Mouse (Mus musculus) kidney, adult 2 months (tissue): ENCODE measurements at regions not wholly inside any gene's neighbourhood (a gene's known extent, or its start where the extent isn't known, plus 50 kb on each side); places are given as distances from the start of the nearest gene placed in this dataset.

ENCODE experiments used
- DNase-seq: peaks from one replicate; pipeline ENCODE4 v3.0.0; 2021
- H3K27ac ChIP-seq: fragments of 200-500 bp; 2 replicates; pipeline ENCODE4 v1.5.1; 2012; ENCODE audit warnings: low read depth, low read length, control low read depth, inconsistent platforms; ENCODE audit not compliant: insufficient read depth
- H3K27me3 ChIP-seq: fragments of 200-500 bp; replicated peaks from 2 replicates; pipeline ENCODE4 v1.6.1; 2012; ENCODE audit warnings: mild to moderate bottlenecking, moderate library complexity, low read length, inconsistent platforms; ENCODE audit not compliant: control insufficient read depth, insufficient read depth
- H3K36me3 ChIP-seq: fragments of 200-500 bp; 2 replicates; pipeline ENCODE4 v1.6.1; 2012; ENCODE audit warnings: mild to moderate bottlenecking, moderate library complexity, low read length, inconsistent platforms; ENCODE audit not compliant: control insufficient read depth, insufficient read depth
- H3K4me1 ChIP-seq: fragments of 200-500 bp; 2 replicates; pipeline ENCODE4 v1.6.1; 2011; ENCODE audit warnings: low read length; ENCODE audit not compliant: control insufficient read depth, insufficient read depth
- H3K4me3 ChIP-seq: fragments of 200-500 bp; 2 replicates; pipeline ENCODE4 v1.5.1; 2011; ENCODE audit warnings: mild to moderate bottlenecking, low read depth, low read length, control low read depth; ENCODE audit not compliant: insufficient read depth
- CTCF ChIP-seq: fragments of 200-500 bp; conservative IDR thresholded peaks from 2 replicates; pipeline ENCODE4 v1.5.1; 2011; ENCODE audit warnings: low read depth, mild to moderate bottlenecking, control low read depth, low read length, moderate library complexity, mixed read lengths; ENCODE audit not compliant: insufficient read depth, insufficient read length
- POLR2A ChIP-seq: fragments of 200-500 bp; IDR thresholded peaks from one replicate; pipeline ENCODE4 v1.6.1; 2011; ENCODE audit warnings: low read depth, low read length, control low read depth
- WGBS: fragments of 180-500 bp; shearing (Covaris S2); methylation state at CpG from one replicate; pipeline ENCODE4 v1.1.7; 2018; 5-methylcytosine and 5-hydroxymethylcytosine counted together

GRCm38 (mm10) chr12:14088960-14089359 lies 62.9 kb downstream of the Fam84a start:
- H3K27me3 ChIP-seq: no peaks in the 10 kb centered on the region
- no peaks in the 10 kb centered on the region for H3K4me1 ChIP-seq
- TF ChIP-seq POLR2A (no peak), CTCF (no peak)
- H3K36me3 ChIP-seq: no peaks in the 10 kb centered on the region
- H3K27ac ChIP-seq: no peak overlapping the region
- H3K4me3 ChIP-seq: no peak overlapping the region
- no peak for DNase-seq
- 35% methylated on average over 2 of the region's 2 CpGs for WGBS

GRCm38 (mm10) chr12:14082771-14083170 lies 69.1 kb downstream of the Fam84a start:
- no peak for TF ChIP-seq CTCF
- TF ChIP-seq POLR2A: no peak
- H3K36me3 ChIP-seq: no peaks in the 10 kb centered on the region
- H3K4me1 ChIP-seq: no peaks in the 10 kb centered on the region
- H3K27me3 ChIP-seq: no peaks in the 10 kb centered on the region
- no peak overlapping the region for H3K27ac ChIP-seq
- 86% methylated on average over 3 of the region's 3 CpGs for WGBS
- no peak for DNase-seq
- H3K4me3 ChIP-seq: no peak overlapping the region

- TF ChIP-seq POLR2A (no peak), CTCF (no peak)
- Histone ChIP-seq H3K4me3 (no peak overlapping the region), H3K27me3 (no peaks in the 10 kb centered on the region), H3K4me1 (no peaks in the 10 kb centered on the region), H3K36me3 (no peaks in the 10 kb centered on the region), H3K27ac (no peak overlapping the region)
- 88% methylated on average over 1 of the region's 1 CpGs for WGBS
- no peak for DNase-seq
These were observed 72.0 kb downstream of the Fam84a start for GRCm38 (mm10) chr12:14079892-14080291.

- Histone ChIP-seq H3K4me1 (no peaks in the 10 kb centered on the region), H3K4me3 (no peak overlapping the region), H3K27me3 (no peaks in the 10 kb centered on the region), H3K36me3 (no peaks in the 10 kb centered on the region), H3K27ac (no peak overlapping the region)
- WGBS: 60% methylated on average over 4 of the region's 4 CpGs
- TF ChIP-seq CTCF (no peak), POLR2A (no peak)
- DNase-seq: peak; percentile 7
These were observed 82.8 kb downstream of the Fam84a start for GRCm38 (mm10) chr12:14069049-14069448.

- no peak for TF ChIP-seq CTCF
- TF ChIP-seq POLR2A: no peak
- 60% methylated on average over 3 of the region's 3 CpGs for WGBS
- DNase-seq: peak; percentile 2
- no peaks in the 10 kb centered on the region for H3K36me3 ChIP-seq
- no peaks in the 10 kb centered on the region; the same call in 1 of the 2 replicates for H3K27me3 ChIP-seq
- no peak overlapping the region for H3K4me3 ChIP-seq
- H3K27ac ChIP-seq: no peak overlapping the region
- H3K4me1 ChIP-seq: no peaks in the 10 kb centered on the region
These were observed 86.5 kb downstream of the Fam84a start for GRCm38 (mm10) chr12:14065401-14065800.

GRCm38 (mm10) chr12:14063276-14063675 lies 88.6 kb downstream of the Fam84a start:
- no peak overlapping the region for H3K4me3 ChIP-seq
- no peaks in the 10 kb centered on the region for H3K4me1 ChIP-seq
- no peaks in the 10 kb centered on the region for H3K36me3 ChIP-seq
- 85% methylated on average over 4 of the region's 4 CpGs for WGBS
- DNase-seq: no peak
- H3K27ac ChIP-seq: no peak overlapping the region
- no peaks in the 10 kb centered on the region; the same call in 1 of the 2 replicates for H3K27me3 ChIP-seq
- TF ChIP-seq POLR2A (no peak), CTCF (no peak)

GRCm38 (mm10) chr12:14056116-14056515 lies 95.7 kb downstream of the Fam84a start:
- H3K4me3 ChIP-seq: no peak overlapping the region
- H3K36me3 ChIP-seq: no peaks in the 10 kb centered on the region
- 33% methylated on average over 4 of the region's 4 CpGs for WGBS
- H3K4me1 ChIP-seq: no peaks in the 10 kb centered on the region
- DNase-seq: no peak
- H3K27ac ChIP-seq: no peak overlapping the region
- H3K27me3 ChIP-seq: no peaks in the 10 kb centered on the region
- TF ChIP-seq POLR2A: no peak

- no peak for DNase-seq
- no peak for TF ChIP-seq CTCF
- TF ChIP-seq POLR2A: no peak
- Histone ChIP-seq H3K4me1 (no peaks in the 10 kb centered on the region), H3K27ac (no peak overlapping the region), H3K27me3 (no peaks in the 10 kb centered on the region), H3K36me3 (no peaks in the 10 kb centered on the region), H3K4me3 (no peak overlapping the region)
- WGBS: 87% methylated on average over 1 of the region's 1 CpGs
These were observed 119.5 kb downstream of the Fam84a start for GRCm38 (mm10) chr12:14032363-14032762.
